Mouse (Mus musculus): ENCODE results near the gene Pprc1. TPM values are rescaled to one million over a fixed set of nuclear protein-coding genes. Genes with fewer than 3 reads are reported as not detected.

Pprc1 gene
- polyA plus RNA-seq, 1 experiment from 2014 or later, result 30.6 TPM

GRCm38 (mm10) chr19:46091641-46092040 is 47.0 kb downstream of the Pprc1 start:
- Histone ChIP-seq H3K9ac (no peak overlapping the region), H3K4me3 (no peak overlapping the region), H3K4me2 (no peak overlapping the region), H3K36me3 (no peaks in the 10 kb centered on the region), H3K4me1 (replicated peaks) (peaks cover 9% of the 10 kb centered on the region), H3K9me3 (replicated peaks) (no peaks in the 10 kb centered on the region), H3K27ac (ENCODE audit: poor library complexity, severe bottlenecking) (no peak overlapping the region), H3K27me3 (replicated peaks) (no peaks in the 10 kb centered on the region)
- 85% methylated on average over 4 of the region's 4 CpGs for WGBS
- no peak for ATAC-seq (ENCODE audit: insufficient number of reproducible peaks, low FRiP score)

- no peaks in the 10 kb centered on the region for H3K9me3 ChIP-seq (replicated peaks)
- H3K4me1 ChIP-seq (replicated peaks), result no peaks in the 10 kb centered on the region
- H3K36me3 ChIP-seq, result no peaks in the 10 kb centered on the region
- no peaks in the 10 kb centered on the region for H3K27me3 ChIP-seq (replicated peaks)
- no peak overlapping the region for H3K9ac ChIP-seq
- 83% methylated on average over 2 of the region's 2 CpGs for WGBS
- no peak overlapping the region for H3K27ac ChIP-seq (ENCODE audit: poor library complexity, severe bottlenecking)
- no peak for ATAC-seq (ENCODE audit: insufficient number of reproducible peaks, low FRiP score)
- no peak overlapping the region for H3K4me2 ChIP-seq
- no peak overlapping the region for H3K4me3 ChIP-seq
Measured at GRCm38 (mm10) chr19:46094144-46094543, 49.5 kb downstream of the Pprc1 start.

- 71% methylated on average over 4 of the region's 4 CpGs for WGBS
- Histone ChIP-seq H3K4me1 (replicated peaks) (no peaks in the 10 kb centered on the region), H3K4me3 (no peak overlapping the region), H3K27me3 (replicated peaks) (no peaks in the 10 kb centered on the region), H3K36me3 (no peaks in the 10 kb centered on the region), H3K9ac (no peak overlapping the region), H3K27ac (ENCODE audit: poor library complexity, severe bottlenecking) (no peak overlapping the region), H3K4me2 (no peak overlapping the region), H3K9me3 (replicated peaks) (no peaks in the 10 kb centered on the region)
- ATAC-seq (ENCODE audit: insufficient number of reproducible peaks, low FRiP score), result no peak
Measured at GRCm38 (mm10) chr19:46095291-46095690, 50.6 kb downstream of the Pprc1 start.

GRCm38 (mm10) chr19:46096396-46096795 is 51.7 kb downstream of the Pprc1 start:
- Histone ChIP-seq H3K4me1 (replicated peaks) (no peaks in the 10 kb centered on the region), H3K4me2 (no peak overlapping the region), H3K9ac (no peak overlapping the region), H3K27me3 (replicated peaks) (no peaks in the 10 kb centered on the region), H3K9me3 (replicated peaks) (peaks cover 5% of the 10 kb centered on the region; the same call in 1 of the 2 replicates), H3K4me3 (no peak overlapping the region), H3K36me3 (no peaks in the 10 kb centered on the region), H3K27ac (ENCODE audit: poor library complexity, severe bottlenecking) (no peak overlapping the region)
- ATAC-seq (ENCODE audit: insufficient number of reproducible peaks, low FRiP score), result no peak
- WGBS, result 75% methylated on average over 5 of the region's 5 CpGs

- Histone ChIP-seq H3K27me3 (replicated peaks) (no peaks in the 10 kb centered on the region), H3K27ac (ENCODE audit: poor library complexity, severe bottlenecking) (no peak overlapping the region), H3K9me3 (replicated peaks) (peaks cover 5% of the 10 kb centered on the region; the same call in 1 of the 2 replicates), H3K36me3 (no peaks in the 10 kb centered on the region), H3K4me2 (no peak overlapping the region), H3K9ac (no peak overlapping the region), H3K4me1 (replicated peaks) (no peaks in the 10 kb centered on the region), H3K4me3 (no peak overlapping the region)
- WGBS, result 76% methylated on average over 3 of the region's 3 CpGs
- ATAC-seq (ENCODE audit: insufficient number of reproducible peaks, low FRiP score), result no peak
Measured at GRCm38 (mm10) chr19:46099561-46099960, 54.9 kb downstream of the Pprc1 start.

- Histone ChIP-seq H3K36me3 (no peaks in the 10 kb centered on the region), H3K4me3 (no peak overlapping the region), H3K27me3 (replicated peaks) (no peaks in the 10 kb centered on the region), H3K27ac (ENCODE audit: poor library complexity, severe bottlenecking) (no peak overlapping the region), H3K9ac (no peak overlapping the region), H3K4me1 (replicated peaks) (no peaks in the 10 kb centered on the region), H3K9me3 (replicated peaks) (peaks cover 5% of the 10 kb centered on the region; the same call in 1 of the 2 replicates), H3K4me2 (no peak overlapping the region)
- 79% methylated on average over 6 of the region's 6 CpGs for WGBS
- no peak for ATAC-seq (ENCODE audit: insufficient number of reproducible peaks, low FRiP score)
Measured at GRCm38 (mm10) chr19:46103437-46104186, 58.9 kb downstream of the Pprc1 start.

GRCm38 (mm10) chr19:46104187-46104557 is 59.5 kb downstream of the Pprc1 start:
- no peaks in the 10 kb centered on the region for H3K4me1 ChIP-seq (replicated peaks)
- no peak overlapping the region for H3K27ac ChIP-seq (ENCODE audit: poor library complexity, severe bottlenecking)
- peaks cover 5% of the 10 kb centered on the region; the same call in 1 of the 2 replicates for H3K9me3 ChIP-seq (replicated peaks)
- 73% methylated on average over 2 of the region's 2 CpGs for WGBS
- H3K9ac ChIP-seq, result no peak overlapping the region
- no peak overlapping the region for H3K4me2 ChIP-seq
- ATAC-seq (ENCODE audit: insufficient number of reproducible peaks, low FRiP score), result no peak
- H3K4me3 ChIP-seq, result no peak overlapping the region
- no peaks in the 10 kb centered on the region for H3K27me3 ChIP-seq (replicated peaks)
- no peaks in the 10 kb centered on the region for H3K36me3 ChIP-seq

- H3K4me2 ChIP-seq, result no peak overlapping the region
- no peaks in the 10 kb centered on the region for H3K27me3 ChIP-seq (replicated peaks)
- H3K36me3 ChIP-seq, result no peaks in the 10 kb centered on the region
- no peak overlapping the region for H3K4me3 ChIP-seq
- no peaks in the 10 kb centered on the region for H3K4me1 ChIP-seq (replicated peaks)
- no peak for ATAC-seq (ENCODE audit: insufficient number of reproducible peaks, low FRiP score)
- H3K9ac ChIP-seq, result no peak overlapping the region
- no peak overlapping the region for H3K27ac ChIP-seq (ENCODE audit: poor library complexity, severe bottlenecking)
- no peaks in the 10 kb centered on the region for H3K9me3 ChIP-seq (replicated peaks)
- 84% methylated on average over 2 of the region's 2 CpGs for WGBS
Measured at GRCm38 (mm10) chr19:46110214-46110613, 65.5 kb downstream of the Pprc1 start.

- Histone ChIP-seq H3K27ac (ENCODE audit: poor library complexity, severe bottlenecking) (no peak overlapping the region), H3K4me1 (replicated peaks) (no peaks in the 10 kb centered on the region), H3K9ac (no peak overlapping the region), H3K4me2 (no peak overlapping the region), H3K9me3 (replicated peaks) (no peaks in the 10 kb centered on the region), H3K4me3 (no peak overlapping the region), H3K36me3 (no peaks in the 10 kb centered on the region), H3K27me3 (replicated peaks) (no peaks in the 10 kb centered on the region)
- ATAC-seq (ENCODE audit: insufficient number of reproducible peaks, low FRiP score), result no peak
- WGBS, result 81% methylated on average over 5 of the region's 5 CpGs
Measured at GRCm38 (mm10) chr19:46110781-46111180, 66.1 kb downstream of the Pprc1 start.

GRCm38 (mm10) chr19:46114617-46115016 is 69.9 kb downstream of the Pprc1 start:
- H3K4me2 ChIP-seq, result no peak overlapping the region
- H3K36me3 ChIP-seq, result no peaks in the 10 kb centered on the region
- WGBS, result 67% methylated on average over 4 of the region's 4 CpGs
- no peaks in the 10 kb centered on the region for H3K9me3 ChIP-seq (replicated peaks)
- H3K4me3 ChIP-seq, result no peak overlapping the region
- no peaks in the 10 kb centered on the region for H3K4me1 ChIP-seq (replicated peaks)
- no peak overlapping the region for H3K27ac ChIP-seq (ENCODE audit: poor library complexity, severe bottlenecking)
- ATAC-seq (ENCODE audit: insufficient number of reproducible peaks, low FRiP score), result no peak
- H3K9ac ChIP-seq, result no peak overlapping the region
- no peaks in the 10 kb centered on the region for H3K27me3 ChIP-seq (replicated peaks)

GRCm38 (mm10) chr19:46119458-46119857 is 74.8 kb downstream of the Pprc1 start:
- no peak for ATAC-seq (ENCODE audit: insufficient number of reproducible peaks, low FRiP score)
- Histone ChIP-seq H3K27me3 (replicated peaks) (no peaks in the 10 kb centered on the region), H3K9me3 (replicated peaks) (no peaks in the 10 kb centered on the region), H3K4me2 (no peak overlapping the region), H3K9ac (no peak overlapping the region), H3K36me3 (no peaks in the 10 kb centered on the region), H3K4me3 (no peak overlapping the region), H3K4me1 (replicated peaks) (no peaks in the 10 kb centered on the region), H3K27ac (ENCODE audit: poor library complexity, severe bottlenecking) (no peak overlapping the region)
- 87% methylated on average over 3 of the region's 3 CpGs for WGBS

GRCm38 (mm10) chr19:46120872-46121271 is 76.2 kb downstream of the Pprc1 start:
- no peak overlapping the region for H3K27ac ChIP-seq (ENCODE audit: poor library complexity, severe bottlenecking)

More at GRCm38 (mm10) chr19:46120872-46121271, 76.2 kb downstream of the Pprc1 start:
- no peaks in the 10 kb centered on the region for H3K36me3 ChIP-seq
- 70% methylated on average over 6 of the region's 6 CpGs for WGBS
- no peak for ATAC-seq (ENCODE audit: insufficient number of reproducible peaks, low FRiP score)
- no peaks in the 10 kb centered on the region for H3K27me3 ChIP-seq (replicated peaks)
- H3K4me1 ChIP-seq (replicated peaks), result no peaks in the 10 kb centered on the region
- no peak overlapping the region for H3K4me2 ChIP-seq
- H3K9ac ChIP-seq, result no peak overlapping the region
- H3K4me3 ChIP-seq, result no peak overlapping the region
- no peaks in the 10 kb centered on the region for H3K9me3 ChIP-seq (replicated peaks)

Measured in heart, embryonic 12.5 days (tissue).